Mouse (Mus musculus) retina, embryonic 14.5 days (tissue): ENCODE results near the gene Casp8ap2.

ENCODE experiments used
- DNase-seq: peaks from one replicate; pipeline ENCODE4 v3.0.0-alpha.2; 2015; ENCODE audit warnings: low spot score

Casp8ap2 gene

GRCm38 (mm10) chr4:32615034-32615881, at the start of gene Casp8ap2:
Gene Casp8ap2 (plus strand): TSS chr4:32615451.
- peak; percentile 99 for DNase-seq

GRCm38 (mm10) chr4:32569054-32569453, 46.2 kb upstream of the Casp8ap2 start:
- no peak for DNase-seq

- no peak for DNase-seq
Measured at GRCm38 (mm10) chr4:32569995-32570938, 45.0 kb upstream of the Casp8ap2 start.

- DNase-seq, result no peak
Measured at GRCm38 (mm10) chr4:32570939-32571317, 44.3 kb upstream of the Casp8ap2 start.

- no peak for DNase-seq
Measured at GRCm38 (mm10) chr4:32571441-32571840, 43.8 kb upstream of the Casp8ap2 start.

- DNase-seq, result peak; percentile 81
Measured at GRCm38 (mm10) chr4:32572118-32572517, 43.1 kb upstream of the Casp8ap2 start.

GRCm38 (mm10) chr4:32573586-32573985, 41.7 kb upstream of the Casp8ap2 start:
- no peak for DNase-seq

- DNase-seq, result no peak
Measured at GRCm38 (mm10) chr4:32574604-32575003, 40.6 kb upstream of the Casp8ap2 start.

- no peak for DNase-seq
Measured at GRCm38 (mm10) chr4:32575165-32575564, 40.1 kb upstream of the Casp8ap2 start.

- DNase-seq, result no peak
Measured at GRCm38 (mm10) chr4:32579850-32580249, 35.4 kb upstream of the Casp8ap2 start.

- no peak for DNase-seq
Measured at GRCm38 (mm10) chr4:32584181-32584580, 31.1 kb upstream of the Casp8ap2 start.

- peak; percentile 83 for DNase-seq
Measured at GRCm38 (mm10) chr4:32586596-32586995, 28.7 kb upstream of the Casp8ap2 start.

- no peak for DNase-seq
Measured at GRCm38 (mm10) chr4:32587543-32587942, 27.7 kb upstream of the Casp8ap2 start.

- no peak for DNase-seq
Measured at GRCm38 (mm10) chr4:32588237-32588636, 27.0 kb upstream of the Casp8ap2 start.

GRCm38 (mm10) chr4:32601135-32601534, 14.1 kb upstream of the Casp8ap2 start:
- DNase-seq, result peak; percentile 79

GRCm38 (mm10) chr4:32602660-32603059, 12.6 kb upstream of the Casp8ap2 start, which contains the start of gene Gja10:
Gene Gja10 (minus strand): TSS chr4:32602760.
- no peak for DNase-seq

GRCm38 (mm10) chr4:32621637-32622036, 6.4 kb downstream of the Casp8ap2 start:
- DNase-seq, result no peak

- no peak for DNase-seq
Measured at GRCm38 (mm10) chr4:32651669-32652068, 36.4 kb downstream of the Casp8ap2 start.

GRCm38 (mm10) chr4:32656146-32656904, 41.1 kb downstream of the Casp8ap2 start:
- peak; percentile 32 for DNase-seq

- peak; percentile 99 for DNase-seq
Measured at GRCm38 (mm10) chr4:32656918-32657662, 41.8 kb downstream of the Casp8ap2 start, which contains the start of gene Mdn1. Gene Mdn1 (plus strand): TSS chr4:32657119.

GRCm38 (mm10) chr4:32665843-32666242, 50.6 kb downstream of the Casp8ap2 start:
- DNase-seq, result no peak
